Mouse (Mus musculus): ENCODE results near the gene Abcc5. TPM values are rescaled to one million over a fixed set of nuclear protein-coding genes. Genes with fewer than 3 reads are reported as not detected.

The Abcc5 gene
- polyA plus RNA-seq, 1 experiment: 148 TPM

- no peak overlapping the region for H3K4me3 ChIP-seq (replicated peaks; ENCODE audit: extremely low read depth, low read depth, low read length)
- DNase-seq: no peak
- no peak for TF ChIP-seq CTCF (IDR thresholded peaks at IDR 0.05; ENCODE audit: insufficient read depth, low read length)
- TF ChIP-seq POLR2A (IDR thresholded peaks at IDR 0.05; ENCODE audit: borderline replicate concordance, extremely low read depth, low read depth, low read length): no peak
- 68% methylated on average over 4 of the region's 4 CpGs for WGBS
- no peaks in the 10 kb centered on the region for H3K4me1 ChIP-seq (ENCODE audit: control insufficient read depth, insufficient read depth, low read length)
These were observed 20.9 kb downstream of the Abcc5 start for GRCm38 (mm10) chr16:20405335-20405734.

GRCm38 (mm10) chr16:20403327-20403726 is 22.9 kb downstream of the Abcc5 start:
- Histone ChIP-seq H3K4me1 (ENCODE audit: control insufficient read depth, insufficient read depth, low read length) (no peaks in the 10 kb centered on the region), H3K4me3 (replicated peaks; ENCODE audit: extremely low read depth, low read depth, low read length) (no peak overlapping the region)
- WGBS: 88% methylated on average over 2 of the region's 2 CpGs
- no peak for TF ChIP-seq CTCF (IDR thresholded peaks at IDR 0.05; ENCODE audit: insufficient read depth, low read length)
- TF ChIP-seq POLR2A (IDR thresholded peaks at IDR 0.05; ENCODE audit: borderline replicate concordance, extremely low read depth, low read depth, low read length): no peak
- DNase-seq: no peak

- WGBS: 62% methylated on average over 3 of the region's 3 CpGs
- no peak for DNase-seq
- Histone ChIP-seq H3K4me1 (ENCODE audit: control insufficient read depth, insufficient read depth, low read length) (no peaks in the 10 kb centered on the region), H3K4me3 (replicated peaks; ENCODE audit: extremely low read depth, low read depth, low read length) (no peak overlapping the region)
- 0 out of 2 replicates have a peak, but pooled peaks have one; percentile 4 for TF ChIP-seq CTCF (IDR thresholded peaks at IDR 0.05; ENCODE audit: insufficient read depth, low read length)
- TF ChIP-seq POLR2A (IDR thresholded peaks at IDR 0.05; ENCODE audit: borderline replicate concordance, extremely low read depth, low read depth, low read length): no peak
These were observed 24.6 kb downstream of the Abcc5 start for GRCm38 (mm10) chr16:20401592-20401991.

- DNase-seq: no peak
- no peak overlapping the region for H3K4me3 ChIP-seq (replicated peaks; ENCODE audit: extremely low read depth, low read depth, low read length)
- TF ChIP-seq POLR2A (IDR thresholded peaks at IDR 0.05; ENCODE audit: borderline replicate concordance, extremely low read depth, low read depth, low read length): no peak
- no peak for TF ChIP-seq CTCF (IDR thresholded peaks at IDR 0.05; ENCODE audit: insufficient read depth, low read length)
- WGBS: 94% methylated on average over 12 of the region's 12 CpGs
- no peaks in the 10 kb centered on the region for H3K4me1 ChIP-seq (ENCODE audit: control insufficient read depth, insufficient read depth, low read length)
These were observed 25.2 kb downstream of the Abcc5 start for GRCm38 (mm10) chr16:20400707-20401591.

GRCm38 (mm10) chr16:20396851-20397250 is 29.3 kb downstream of the Abcc5 start:
- TF ChIP-seq CTCF (IDR thresholded peaks at IDR 0.05; ENCODE audit: insufficient read depth, low read length) (no peak), POLR2A (IDR thresholded peaks at IDR 0.05; ENCODE audit: borderline replicate concordance, extremely low read depth, low read depth, low read length) (no peak)
- 89% methylated on average over 10 of the region's 10 CpGs for WGBS
- DNase-seq: no peak
- no peak overlapping the region for H3K4me3 ChIP-seq (replicated peaks; ENCODE audit: extremely low read depth, low read depth, low read length)
- H3K4me1 ChIP-seq (ENCODE audit: control insufficient read depth, insufficient read depth, low read length): 0 out of 2 replicates have a peak, but pooled peaks cover 3% of the 10 kb centered on the region

- 86% methylated on average over 11 of the region's 11 CpGs for WGBS
- DNase-seq: no peak
- Histone ChIP-seq H3K4me1 (ENCODE audit: control insufficient read depth, insufficient read depth, low read length) (0 out of 2 replicates have a peak, but pooled peaks cover 3% of the 10 kb centered on the region), H3K4me3 (replicated peaks; ENCODE audit: extremely low read depth, low read depth, low read length) (no peak overlapping the region)
- TF ChIP-seq CTCF (IDR thresholded peaks at IDR 0.05; ENCODE audit: insufficient read depth, low read length) (no peak), POLR2A (IDR thresholded peaks at IDR 0.05; ENCODE audit: borderline replicate concordance, extremely low read depth, low read depth, low read length) (no peak)
These were observed 30.8 kb downstream of the Abcc5 start for GRCm38 (mm10) chr16:20395216-20395907.

GRCm38 (mm10) chr16:20391753-20392152 is 34.4 kb downstream of the Abcc5 start:
- WGBS: 72% methylated on average over 3 of the region's 3 CpGs
- H3K4me3 ChIP-seq (replicated peaks; ENCODE audit: extremely low read depth, low read depth, low read length): no peak overlapping the region
- H3K4me1 ChIP-seq (ENCODE audit: control insufficient read depth, insufficient read depth, low read length): 0 out of 2 replicates have a peak, but pooled peaks cover 3% of the 10 kb centered on the region
- DNase-seq: no peak
- TF ChIP-seq CTCF (IDR thresholded peaks at IDR 0.05; ENCODE audit: insufficient read depth, low read length): no peak

- Histone ChIP-seq H3K4me1 (ENCODE audit: control insufficient read depth, insufficient read depth, low read length) (0 out of 2 replicates have a peak, but pooled peaks cover 3% of the 10 kb centered on the region), H3K4me3 (replicated peaks; ENCODE audit: extremely low read depth, low read depth, low read length) (no peak overlapping the region)
- TF ChIP-seq POLR2A (IDR thresholded peaks at IDR 0.05; ENCODE audit: borderline replicate concordance, extremely low read depth, low read depth, low read length): no peak
- TF ChIP-seq CTCF (IDR thresholded peaks at IDR 0.05; ENCODE audit: insufficient read depth, low read length): no peak
- 79% methylated on average over 6 of the region's 6 CpGs for WGBS
- DNase-seq: no peak
These were observed 36.0 kb downstream of the Abcc5 start for GRCm38 (mm10) chr16:20390233-20390632.

- no peak for DNase-seq
- H3K4me3 ChIP-seq (replicated peaks; ENCODE audit: extremely low read depth, low read depth, low read length): no peak overlapping the region
- whole genome bisulfite sequencing: 53% methylated on average over 5 of the region's 5 CpGs
- H3K4me1 ChIP-seq (ENCODE audit: control insufficient read depth, insufficient read depth, low read length): no peaks in the 10 kb centered on the region
- no peak for TF ChIP-seq POLR2A (IDR thresholded peaks at IDR 0.05; ENCODE audit: borderline replicate concordance, extremely low read depth, low read depth, low read length)
- no peak for TF ChIP-seq CTCF (IDR thresholded peaks at IDR 0.05; ENCODE audit: insufficient read depth, low read length)
These were observed 45.2 kb downstream of the Abcc5 start for GRCm38 (mm10) chr16:20381031-20381430.

Data from lung, adult 2 months (tissue).